Mouse (Mus musculus): ENCODE data around the gene Cdc37l1. TPM values are rescaled to one million over a fixed set of nuclear protein-coding genes. Genes with fewer than 3 reads are reported as not detected.

Gene Cdc37l1
- polyA plus RNA-seq, 1 experiment from 2014 or later = 44.5 TPM

DNA sequence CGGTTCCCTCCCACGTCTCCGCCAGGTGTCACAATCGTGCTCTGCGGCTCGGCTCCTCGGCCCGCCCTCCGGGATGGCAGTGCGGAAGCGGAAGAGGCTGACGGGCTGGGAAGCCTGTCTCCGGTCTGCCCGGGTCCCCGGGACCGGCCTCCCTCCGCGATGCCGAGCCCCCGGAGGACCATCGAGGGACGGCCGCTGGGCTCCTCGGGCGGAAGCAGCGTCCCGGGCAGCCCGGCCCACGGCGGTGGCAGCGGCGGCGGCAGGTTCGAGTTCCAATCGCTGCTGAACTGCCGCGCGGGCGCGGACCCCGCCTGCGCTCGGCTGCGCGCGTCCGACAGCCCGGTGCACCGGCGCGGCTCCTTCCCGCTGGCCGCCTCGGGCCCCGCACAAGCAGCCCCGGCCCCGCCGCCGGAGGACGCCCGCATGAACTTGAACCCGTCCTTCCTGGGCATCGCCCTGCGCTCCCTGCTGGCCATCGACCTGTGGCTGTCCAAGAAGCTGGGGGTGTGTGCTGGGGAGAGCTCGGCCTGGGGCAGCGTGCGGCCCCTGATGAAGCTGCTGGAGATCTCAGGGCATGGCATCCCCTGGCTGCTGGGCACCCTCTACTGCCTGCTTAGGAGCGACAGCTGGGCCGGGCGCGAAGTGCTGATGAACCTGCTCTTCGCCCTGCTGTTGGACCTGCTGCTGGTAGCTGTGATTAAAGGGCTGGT lies 26.2 kb upstream of the Cdc37l1 start, which contains the start of gene Plpp6:
Gene Plpp6 (plus strand): TSS at position 112 of the 710 bp plus-strand sequence.
- Histone ChIP-seq H3K9me3 (ENCODE audit: low read depth, low read length) (no peaks in the 10 kb centered on the region), H3K27me3 (ENCODE audit: insufficient read depth, low read length) (no peaks in the 10 kb centered on the region), H3K4me2 (peak within 1 kb of the TSS; percentile 94), H3K27ac (ENCODE audit: low read depth) (peak within 1 kb of the TSS; percentile 60; the same call in 1 of the 2 replicates), H3K4me3 (ENCODE audit: low read depth, low read length) (peak within 1 kb of the TSS; percentile 82), H3K9ac (peak within 1 kb of the TSS; percentile 82), H3K4me1 (ENCODE audit: insufficient read depth) (peaks cover 7% of the 10 kb centered on the region; the same call in 1 of the 2 replicates), H3K36me3 (ENCODE audit: insufficient read depth) (no peaks in the 10 kb centered on the region)
- under 1% methylated on average over 62 of the region's 73 CpGs for WGBS
- DNase-seq (peak; percentile 85), ATAC-seq (ENCODE audit: insufficient read depth) (peak; percentile 80)
- TF ChIP-seq CTCF (IDR thresholded peaks at IDR 0.05; ENCODE audit: low read depth) = peak; percentile 65

DNA sequence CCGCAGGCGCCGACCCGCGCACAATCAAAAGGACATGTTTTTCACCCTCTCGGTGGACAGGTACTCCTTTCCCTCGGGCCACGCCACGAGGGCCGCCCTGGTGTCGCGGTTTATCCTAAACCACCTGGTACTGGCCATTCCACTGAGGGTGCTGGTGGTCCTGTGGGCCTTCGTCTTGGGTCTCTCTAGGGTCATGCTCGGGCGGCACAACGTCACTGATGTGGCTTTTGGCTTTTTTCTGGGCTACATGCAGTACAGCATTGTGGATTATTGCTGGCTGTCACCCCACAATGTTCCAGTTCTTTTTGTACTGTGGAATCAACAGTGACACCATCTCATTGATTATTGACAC lies 25.6 kb upstream of the Cdc37l1 start:
- ATAC-seq (ENCODE audit: insufficient read depth) (0 out of 2 replicates have a peak, but pooled peaks have one; percentile 48), DNase-seq (no peak)
- 6% methylated on average over 15 of the region's 16 CpGs for WGBS
- no peak for TF ChIP-seq CTCF (IDR thresholded peaks at IDR 0.05; ENCODE audit: low read depth)
- no peaks in the 10 kb centered on the region for H3K36me3 ChIP-seq (ENCODE audit: insufficient read depth)
- peaks cover 7% of the 10 kb centered on the region; the same call in 1 of the 2 replicates for H3K4me1 ChIP-seq (ENCODE audit: insufficient read depth)
- no peaks in the 10 kb centered on the region for H3K9me3 ChIP-seq (ENCODE audit: low read depth, low read length)
- H3K4me3 ChIP-seq (ENCODE audit: low read depth, low read length) = peak overlapping the region; percentile 82
- H3K4me2 ChIP-seq = peak overlapping the region; percentile 94
- H3K9ac ChIP-seq = peak overlapping the region; percentile 82
- H3K27ac ChIP-seq (ENCODE audit: low read depth) = no peak overlapping the region
- H3K27me3 ChIP-seq (ENCODE audit: insufficient read depth, low read length) = no peaks in the 10 kb centered on the region

DNA sequence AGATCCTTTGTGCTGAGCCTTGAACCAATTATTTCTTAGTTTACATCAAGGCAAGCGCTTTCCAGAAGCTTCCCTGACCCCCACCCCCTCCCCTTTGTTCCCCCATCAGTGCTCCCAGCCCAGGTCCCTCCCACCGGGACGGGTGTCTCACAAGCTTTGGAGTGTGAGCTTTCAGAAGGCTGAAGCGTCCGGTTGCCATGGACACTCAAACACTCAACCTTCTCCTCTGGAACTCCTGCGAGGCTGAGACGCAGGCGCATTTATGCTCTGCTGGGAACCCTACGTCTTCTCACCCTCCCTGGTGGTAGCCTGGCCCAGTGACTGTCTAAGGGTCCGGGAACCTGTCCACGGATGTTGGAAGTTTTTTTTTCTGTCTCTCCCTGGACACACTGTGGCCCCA lies 22.5 kb upstream of the Cdc37l1 start, which contains the start of gene 4430402I18Rik:
Gene 4430402I18Rik (minus strand): TSS at position 149 of the 400 bp plus-strand sequence.
- Histone ChIP-seq H3K27ac (ENCODE audit: low read depth) (no peak within 1 kb of the TSS), H3K36me3 (ENCODE audit: insufficient read depth) (no peaks in the 10 kb centered on the region), H3K4me3 (ENCODE audit: low read depth, low read length) (no peak within 1 kb of the TSS), H3K9ac (no peak within 1 kb of the TSS), H3K4me1 (ENCODE audit: insufficient read depth) (peaks cover 7% of the 10 kb centered on the region; the same call in 1 of the 2 replicates), H3K4me2 (0 out of 2 replicates have a peak within 1 kb of the TSS, but pooled peaks have one; percentile 32), H3K27me3 (ENCODE audit: insufficient read depth, low read length) (no peaks in the 10 kb centered on the region), H3K9me3 (ENCODE audit: low read depth, low read length) (no peaks in the 10 kb centered on the region)
- WGBS = 3% methylated on average over 11 of the region's 11 CpGs
- DNase-seq = peak; percentile 69
- no peak for TF ChIP-seq CTCF (IDR thresholded peaks at IDR 0.05; ENCODE audit: low read depth)
- no peak for ATAC-seq (ENCODE audit: insufficient read depth)

DNA sequence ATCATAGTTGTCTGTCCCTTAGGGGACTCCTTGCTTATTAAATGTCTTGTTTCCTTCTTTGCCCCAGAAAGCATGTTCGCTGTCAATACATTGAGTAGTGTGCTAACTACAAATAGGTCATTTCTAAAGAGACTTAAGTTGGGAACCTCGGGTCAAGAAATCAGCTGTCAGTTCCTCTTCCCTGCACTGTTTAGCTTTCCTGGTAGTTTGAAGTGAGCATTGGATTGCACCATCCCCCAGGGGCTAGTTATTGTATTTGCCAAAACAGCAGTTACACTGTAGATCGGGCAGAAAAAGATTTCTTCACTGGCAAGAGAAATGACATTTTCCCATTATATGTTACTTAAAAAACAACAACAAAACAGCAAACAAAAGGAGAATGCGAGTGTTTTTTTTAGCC lies 22.0 kb upstream of the Cdc37l1 start:
- no peaks in the 10 kb centered on the region for H3K27me3 ChIP-seq (ENCODE audit: insufficient read depth, low read length)
- H3K4me1 ChIP-seq (ENCODE audit: insufficient read depth) = peaks cover 7% of the 10 kb centered on the region; the same call in 1 of the 2 replicates
- H3K4me3 ChIP-seq (ENCODE audit: low read depth, low read length) = no peak overlapping the region
- TF ChIP-seq CTCF (IDR thresholded peaks at IDR 0.05; ENCODE audit: low read depth) = no peak
- DNase-seq (no peak), ATAC-seq (ENCODE audit: insufficient read depth) (no peak)
- H3K36me3 ChIP-seq (ENCODE audit: insufficient read depth) = no peaks in the 10 kb centered on the region
- H3K9me3 ChIP-seq (ENCODE audit: low read depth, low read length) = no peaks in the 10 kb centered on the region
- H3K27ac ChIP-seq (ENCODE audit: low read depth) = no peak overlapping the region
- WGBS = 66% methylated on average over 4 of the region's 4 CpGs
- H3K4me2 ChIP-seq = no peak overlapping the region
- H3K9ac ChIP-seq = no peak overlapping the region

DNA sequence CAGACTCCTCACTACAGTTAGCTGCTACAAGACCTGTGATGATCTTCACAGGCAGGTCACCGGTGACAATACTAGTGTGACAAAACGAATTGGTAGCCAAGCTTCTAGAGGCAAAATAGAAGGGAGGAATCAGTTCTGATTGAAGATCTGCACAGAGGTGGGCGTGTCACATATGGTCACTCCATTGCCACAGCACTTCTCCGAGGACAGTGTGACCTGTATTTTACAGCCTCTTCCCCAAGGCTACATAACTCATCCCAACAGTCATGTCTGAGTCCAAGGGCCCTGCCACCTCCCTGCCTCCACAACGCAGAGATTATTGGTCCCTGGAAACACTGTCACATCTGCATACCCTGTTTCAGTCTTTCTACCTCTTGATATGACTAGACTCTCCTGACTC lies 20.9 kb upstream of the Cdc37l1 start:
- no peak for DNase-seq
- 81% methylated on average over 5 of the region's 5 CpGs for WGBS

DNA sequence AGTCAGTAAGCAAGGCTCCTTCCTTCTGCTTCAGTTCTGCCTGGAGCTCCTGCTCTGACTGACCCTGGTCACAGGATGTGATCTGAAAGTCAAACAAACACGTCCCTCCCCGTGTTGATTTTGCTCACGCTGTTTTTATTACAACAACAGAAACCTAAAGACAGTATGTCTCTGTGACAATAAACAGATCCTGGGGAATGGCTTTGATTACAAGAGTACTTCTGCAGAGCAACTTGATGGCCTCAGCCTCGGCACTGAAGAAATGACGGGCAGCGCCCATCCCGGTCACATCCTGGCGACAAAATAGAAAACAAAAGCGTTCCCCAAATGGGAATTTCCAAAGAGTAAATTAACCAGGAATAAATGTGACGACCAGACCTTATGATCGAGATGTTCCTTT lies 19.9 kb upstream of the Cdc37l1 start:
- DNase-seq (no peak), ATAC-seq (ENCODE audit: insufficient read depth) (no peak)
- 28% methylated on average over 11 of the region's 11 CpGs for WGBS
- H3K36me3 ChIP-seq (ENCODE audit: insufficient read depth) = no peaks in the 10 kb centered on the region
- H3K4me2 ChIP-seq = no peak overlapping the region
- H3K9me3 ChIP-seq (ENCODE audit: low read depth, low read length) = no peaks in the 10 kb centered on the region
- H3K27me3 ChIP-seq (ENCODE audit: insufficient read depth, low read length) = 0 out of 2 replicates have a peak, but pooled peaks cover 4% of the 10 kb centered on the region
- H3K27ac ChIP-seq (ENCODE audit: low read depth) = no peak overlapping the region
- TF ChIP-seq CTCF (IDR thresholded peaks at IDR 0.05; ENCODE audit: low read depth) = no peak
- 0 out of 2 replicates have a peak, but pooled peaks cover 3% of the 10 kb centered on the region for H3K4me1 ChIP-seq (ENCODE audit: insufficient read depth)
- H3K4me3 ChIP-seq (ENCODE audit: low read depth, low read length) = no peak overlapping the region
- H3K9ac ChIP-seq = no peak overlapping the region

More for the DNA sequence above, 20.9 kb upstream of the Cdc37l1 start:
- Histone ChIP-seq H3K27ac (ENCODE audit: low read depth) (no peak overlapping the region), H3K4me1 (ENCODE audit: insufficient read depth) (peaks cover 7% of the 10 kb centered on the region; the same call in 1 of the 2 replicates), H3K9ac (no peak overlapping the region), H3K4me2 (no peak overlapping the region), H3K9me3 (ENCODE audit: low read depth, low read length) (no peaks in the 10 kb centered on the region), H3K4me3 (ENCODE audit: low read depth, low read length) (no peak overlapping the region), H3K27me3 (ENCODE audit: insufficient read depth, low read length) (no peaks in the 10 kb centered on the region), H3K36me3 (ENCODE audit: insufficient read depth) (no peaks in the 10 kb centered on the region)
- no peak for ATAC-seq (ENCODE audit: insufficient read depth)
- TF ChIP-seq CTCF (IDR thresholded peaks at IDR 0.05; ENCODE audit: low read depth) = no peak
